ENCODE assay signal across 9 mouse cellular contexts in the genomic region with DNA sequence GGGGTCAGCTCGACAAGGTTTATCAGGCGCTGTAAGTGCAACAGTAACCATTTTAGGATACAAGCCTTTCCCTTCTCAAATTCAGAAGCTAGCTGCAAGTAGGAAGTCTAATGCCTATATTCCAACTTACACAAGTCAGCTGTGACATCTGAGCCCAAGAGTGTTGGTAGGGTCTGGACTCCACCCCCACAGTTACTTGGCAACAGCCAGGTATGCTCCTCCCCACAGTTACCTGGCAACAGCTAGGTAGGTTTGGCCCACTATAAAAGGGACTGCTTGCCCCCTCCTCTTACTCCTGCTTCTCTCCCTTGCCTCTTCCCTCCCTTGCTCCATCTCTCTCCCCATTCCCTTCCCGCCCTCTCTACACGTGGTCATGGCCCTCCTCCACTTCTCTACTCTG. TPM values are rescaled to one million over a fixed set of nuclear protein-coding genes. Genes with fewer than 3 reads are reported as not detected.
DNase-seq lines count a peak whose midpoint lies in the region; ATAC-seq and TF ChIP-seq lines count a peak whose summit lies in the region.
"Had no signal": no experiment of that assay in that cellular context is flagged by ENCODE, and none has a peak within 500 bp of the region (broad histone marks: within the 10 kb centered on the region; RNA-seq: fewer than 3 reads in every experiment).

No protein-coding gene starts in this region.

- in situ Hi-C loops in ES-E14 (cut with MboI; ENCODE audit: low sequenced_read_pairs in 2 of 2, unreplicated experiment in 2 of 2), result no loop called here

- DNase-seq in heart, postnatal 25 days (ENCODE audit: low spot score), result no peak
- no peak for DNase-seq in ES-E14 (ENCODE audit: low read depth, low spot score)
- no peak for DNase-seq in hindbrain, embryonic 11.5 days (ENCODE audit: low spot score)
- no peak for DNase-seq in midbrain, embryonic 10.5 days (ENCODE audit: low spot score)
- DNase-seq in T-cell, adult 2 months (ENCODE audit: low spot score), result no peak
- DNase-seq in layer of hippocampus, adult 11-12 months (ENCODE audit: low spot score), result no peak
- DNase-seq in layer of hippocampus, postnatal 10 days (ENCODE audit: low spot score in 2 of 2), result no peak
- DNase-seq: cerebellum, postnatal 10 days had no signal

- no peaks in the 10 kb centered on the region for H3K27me3 ChIP-seq in heart, embryonic 12.5 days (replicated peaks)
- H3K27me3 ChIP-seq in hindbrain, embryonic 11.5 days (ENCODE audit: control insufficient read depth, insufficient read depth, low read length), result no peaks in the 10 kb centered on the region
- no peaks in the 10 kb centered on the region for H3K27me3 ChIP-seq in midbrain, embryonic 10.5 days (ENCODE audit: low read depth, poor library complexity, severe bottlenecking)

- H3K27ac ChIP-seq in heart, embryonic 12.5 days (ENCODE audit: poor library complexity, severe bottlenecking), result no peak overlapping the region
- no peak overlapping the region for H3K27ac ChIP-seq in ES-E14 (ENCODE audit: insufficient read depth, low read depth, low read length, poor library complexity, severe bottlenecking)
- H3K27ac ChIP-seq in hindbrain, embryonic 11.5 days (ENCODE audit: low read depth, low read length), result no peak overlapping the region
- no peak overlapping the region for H3K27ac ChIP-seq in midbrain, embryonic 10.5 days (replicated peaks)

- ATAC-seq in heart, embryonic 12.5 days (ENCODE audit: insufficient number of reproducible peaks, low FRiP score), result no peak
- no peak for ATAC-seq in hindbrain, embryonic 11.5 days (ENCODE audit: low FRiP score)

- no peak overlapping the region for H3K9ac ChIP-seq in heart, embryonic 12.5 days
- H3K9ac ChIP-seq in ES-E14 (ENCODE audit: insufficient read depth, low read depth, low read length, poor library complexity, severe bottlenecking), result peak overlapping the region; percentile 50; the same call in 1 of the 2 replicates
- no peak overlapping the region for H3K9ac ChIP-seq in hindbrain, embryonic 11.5 days (ENCODE audit: low read depth, low read length)

- peaks cover 11% of the 10 kb centered on the region for H3K4me1 ChIP-seq in heart, embryonic 12.5 days (replicated peaks)
- peaks cover 12 to 15% of the 10 kb centered on the region in 2 experiments for H3K4me1 ChIP-seq in ES-E14 (ENCODE audit: control insufficient read depth in 2 of 2, insufficient read depth in 2 of 2, low read length in 2 of 2, poor library complexity in 1 of 2)
- H3K4me1 ChIP-seq in hindbrain, embryonic 11.5 days (replicated peaks; ENCODE audit: control insufficient read depth, insufficient read depth, low read length), result no peaks in the 10 kb centered on the region
- H3K4me1 ChIP-seq in midbrain, embryonic 10.5 days, result peaks cover 25% of the 10 kb centered on the region

- intact Hi-C loops in heart, postnatal 25 days (cut with DNase I), result no loop called here

- WGBS in heart, embryonic 12.5 days, result 64% methylated on average over 4 of the region's 4 CpGs
- 74% methylated on average over 4 of the region's 4 CpGs for WGBS in hindbrain, embryonic 11.5 days
- WGBS in midbrain, embryonic 10.5 days, result 64% methylated on average over 4 of the region's 4 CpGs

- H3K9me3 ChIP-seq in heart, embryonic 12.5 days (replicated peaks), result no peaks in the 10 kb centered on the region
- no peaks in the 10 kb centered on the region for H3K9me3 ChIP-seq in ES-E14 (ENCODE audit: control insufficient read depth, insufficient read depth, low read depth, low read length)
- H3K9me3 ChIP-seq in hindbrain, embryonic 11.5 days (ENCODE audit: control insufficient read depth, low read length), result no peaks in the 10 kb centered on the region
- H3K9me3 ChIP-seq in midbrain, embryonic 10.5 days (replicated peaks), result no peaks in the 10 kb centered on the region

- no peak overlapping the region for H3K4me3 ChIP-seq in heart, embryonic 12.5 days
- H3K4me3 ChIP-seq in ES-E14 (ENCODE audit: insufficient read depth in 1 of 2, low read depth in 1 of 2, low read length in 2 of 2, poor library complexity in 1 of 2, severe bottlenecking in 1 of 2), result peak overlapping the region in 1 of 2 experiments; percentile 85; a peak in 2 of 4 replicates
- H3K4me3 ChIP-seq in hindbrain, embryonic 11.5 days (ENCODE audit: low read depth, low read length), result no peak overlapping the region
- H3K4me3 ChIP-seq in midbrain, embryonic 10.5 days, result peak overlapping the region; percentile 79

- H3K4me2 ChIP-seq in heart, embryonic 12.5 days, result peak overlapping the region; percentile 82
- peak overlapping the region; percentile 14; the same call in 1 of the 2 replicates for H3K4me2 ChIP-seq in hindbrain, embryonic 11.5 days (replicated peaks; ENCODE audit: low read depth, low read length)

- H3K36me3 ChIP-seq in heart, embryonic 12.5 days, result peaks cover 27% of the 10 kb centered on the region
- H3K36me3 ChIP-seq in ES-E14 (ENCODE audit: control insufficient read depth, insufficient read depth, low read length, poor library complexity, severe bottlenecking), result peaks cover 25% of the 10 kb centered on the region
- no peaks in the 10 kb centered on the region for H3K36me3 ChIP-seq in hindbrain, embryonic 11.5 days (ENCODE audit: control insufficient read depth, insufficient read depth, low read length)
- peaks cover 43% of the 10 kb centered on the region for H3K36me3 ChIP-seq in midbrain, embryonic 10.5 days

TF ChIP-seq in ES-E14, 5 proteins besides CTCF, POLR2A, EP300 and RAD21:
- TF ChIP-seq MAFK (IDR thresholded peaks at IDR 0.05; ENCODE audit: insufficient read depth, low read depth, low read length) (no peak), ZC3H11A (IDR thresholded peaks at IDR 0.05; ENCODE audit: borderline replicate concordance, low read depth, low read length) (no peak), ZNF384 (IDR thresholded peaks at IDR 0.05; ENCODE audit: low read depth, low read length) (no peak), HCFC1 (IDR thresholded peaks at IDR 0.05; ENCODE audit: borderline replicate concordance, insufficient read depth, low read length) (no peak), CHD2 (IDR thresholded peaks at IDR 0.05; ENCODE audit: low read depth, low read length) (no peak)

RNA-seq across cellular contexts. Expression of gene Pcgf6, which starts 1.6 kb away (rescaled TPM):
- 12.9 and 14.5 TPM in 2 replicates for polyA plus RNA-seq in heart, embryonic 12.5 days (2016; fragmentation: Nextera tagmentation; extraction: Ambion mirVana)
- total RNA-seq in heart, postnatal 25 days (2021), result 1 to 10 TPM; 2.8 to 3.2 TPM
- 34.0 and 40.2 TPM in 2 replicates for total RNA-seq in ES-E14 (2012; rRNA removed)
- 31.6 and 32.2 TPM in 2 replicates for polyA plus RNA-seq in hindbrain, embryonic 11.5 days (2014; fragmentation: Nextera tagmentation; extraction: Ambion mirVana)
- polyA plus RNA-seq in midbrain, embryonic 10.5 days (2016; fragmentation: Nextera tagmentation; extraction: Ambion mirVana), result 30.2 and 33.8 TPM in 2 replicates
- 10 to 100 TPM; 19.7 to 20.4 TPM for total RNA-seq in layer of hippocampus, postnatal 10 days (2021)

RNA-seq across cellular contexts. Expression of gene Taf5, which starts 18.5 kb away (rescaled TPM):
- polyA plus RNA-seq in heart, embryonic 12.5 days (2016; fragmentation: Nextera tagmentation; extraction: Ambion mirVana), result 7.1 and 7.5 TPM in 2 replicates
- total RNA-seq in heart, postnatal 25 days (2021), result 1 to 10 TPM; 2.7 to 3.5 TPM
- total RNA-seq in ES-E14 (2012; rRNA removed), result 17.1 and 19.2 TPM in 2 replicates
- polyA plus RNA-seq in hindbrain, embryonic 11.5 days (2014; fragmentation: Nextera tagmentation; extraction: Ambion mirVana), result 10.8 and 11.8 TPM in 2 replicates
- 6.8 and 7.1 TPM in 2 replicates for polyA plus RNA-seq in midbrain, embryonic 10.5 days (2016; fragmentation: Nextera tagmentation; extraction: Ambion mirVana)
- total RNA-seq in layer of hippocampus, postnatal 10 days (2021), result 1 to 10 TPM; 6.9 to 7.2 TPM

RNA-seq across cellular contexts. Expression of gene Nt5c2, which starts 34.1 kb away (rescaled TPM):
- polyA plus RNA-seq in heart, embryonic 12.5 days (2016; fragmentation: Nextera tagmentation; extraction: Ambion mirVana), result 108 and 111 TPM in 2 replicates
- 10 to 100 TPM; 65.0 to 71.7 TPM for total RNA-seq in heart, postnatal 25 days (2021)
- 26.9 and 27.0 TPM in 2 replicates for total RNA-seq in ES-E14 (2012; rRNA removed)
- 81.5 and 90.6 TPM in 2 replicates for polyA plus RNA-seq in hindbrain, embryonic 11.5 days (2014; fragmentation: Nextera tagmentation; extraction: Ambion mirVana)
- polyA plus RNA-seq in midbrain, embryonic 10.5 days (2016; fragmentation: Nextera tagmentation; extraction: Ambion mirVana), result 64.1 and 77.4 TPM in 2 replicates
- 10 to 100 TPM; 65.6 to 78.1 TPM for total RNA-seq in layer of hippocampus, postnatal 10 days (2021)

RNA-seq across cellular contexts. Expression of gene Ina, which starts 34.6 kb away (rescaled TPM):
- 0.24 and 0.86 TPM in 2 replicates for polyA plus RNA-seq in heart, embryonic 12.5 days (2016; fragmentation: Nextera tagmentation; extraction: Ambion mirVana)
- total RNA-seq in heart, postnatal 25 days (2021), result not detected
- total RNA-seq in ES-E14 (2012; rRNA removed), result 9.8 and 18.4 TPM in 2 replicates
- polyA plus RNA-seq in hindbrain, embryonic 11.5 days (2014; fragmentation: Nextera tagmentation; extraction: Ambion mirVana), result 266 and 290 TPM in 2 replicates
- 51.0 and 98.3 TPM in 2 replicates for polyA plus RNA-seq in midbrain, embryonic 10.5 days (2016; fragmentation: Nextera tagmentation; extraction: Ambion mirVana)
- 100 to 1,000 TPM; 197 to 202 TPM for total RNA-seq in layer of hippocampus, postnatal 10 days (2021)

RNA-seq across cellular contexts. Expression of gene Usmg5, which starts 41.4 kb away (rescaled TPM):
- 2,494 and 2,546 TPM in 2 replicates for polyA plus RNA-seq in heart, embryonic 12.5 days (2016; fragmentation: Nextera tagmentation; extraction: Ambion mirVana)
- total RNA-seq in heart, postnatal 25 days (2021), result 1,000 to 10,000 TPM; 2,458 to 2,607 TPM
- 236 and 385 TPM in 2 replicates for total RNA-seq in ES-E14 (2012; rRNA removed)
- polyA plus RNA-seq in hindbrain, embryonic 11.5 days (2014; fragmentation: Nextera tagmentation; extraction: Ambion mirVana), result 1,062 and 1,136 TPM in 2 replicates
- 1,039 and 1,106 TPM in 2 replicates for polyA plus RNA-seq in midbrain, embryonic 10.5 days (2016; fragmentation: Nextera tagmentation; extraction: Ambion mirVana)
- total RNA-seq in layer of hippocampus, postnatal 10 days (2021), result 100 to 1,000 TPM; 805 to 828 TPM
